Mouse (Mus musculus) cerebellum, adult 11-12 months (tissue): ENCODE measurements at regions not wholly inside any gene's neighbourhood (a gene's known extent, or its start where the extent isn't known, plus 50 kb on each side); places are given as distances from the start of the nearest gene placed in this dataset.
"Not testable (repeated sequence)": the region's sequence is repeated elsewhere in the genome, so short reads cannot be mapped to it uniquely, and the experiment has no call there.

ENCODE experiments used
- DNase-seq: peaks from one replicate; pipeline ENCODE4 v3.0.0; 2022

GRCm38 (mm10) chr6:117706006-117706405 lies 135.0 kb upstream of the Zfp637 start:
- DNase-seq = no peak

- no peak for DNase-seq
Observed at GRCm38 (mm10) chr6:117709212-117709611, 131.8 kb upstream of the Zfp637 start.

GRCm38 (mm10) chr6:117715056-117715777 lies 125.8 kb upstream of the Zfp637 start:
- no peak for DNase-seq

GRCm38 (mm10) chr6:117716422-117716821 lies 124.6 kb upstream of the Zfp637 start:
- not testable (repeated sequence) for DNase-seq

- not testable (repeated sequence) for DNase-seq
Observed at GRCm38 (mm10) chr6:117752338-117752737, 88.6 kb upstream of the Zfp637 start.

GRCm38 (mm10) chr6:117755682-117756081 lies 85.3 kb upstream of the Zfp637 start:
- DNase-seq = not testable (repeated sequence)

- no peak for DNase-seq
Observed at GRCm38 (mm10) chr6:117756176-117756575, 84.8 kb upstream of the Zfp637 start.

GRCm38 (mm10) chr6:117758516-117758915 lies 82.5 kb upstream of the Zfp637 start:
- not testable (repeated sequence) for DNase-seq

- DNase-seq = no peak
Observed at GRCm38 (mm10) chr6:117771506-117771905, 69.5 kb upstream of the Zfp637 start.

- DNase-seq = no peak
Observed at GRCm38 (mm10) chr6:117772396-117772795, 68.6 kb upstream of the Zfp637 start.

GRCm38 (mm10) chr6:117775304-117776050 lies 65.5 kb upstream of the Zfp637 start:
- DNase-seq = no peak

- DNase-seq = no peak
Observed at GRCm38 (mm10) chr6:117778027-117778426, 63.0 kb upstream of the Zfp637 start.

GRCm38 (mm10) chr6:117778481-117778880 lies 62.5 kb upstream of the Zfp637 start:
- DNase-seq = no peak

- no peak for DNase-seq
Observed at GRCm38 (mm10) chr6:117779020-117779419, 62.0 kb upstream of the Zfp637 start.

GRCm38 (mm10) chr6:117788580-117789540 lies 52.1 kb upstream of the Zfp637 start:
- no peak for DNase-seq

GRCm38 (mm10) chr6:117790581-117790980 lies 50.4 kb upstream of the Zfp637 start:
- no peak for DNase-seq
